Mouse (Mus musculus) left cerebral cortex, postnatal 14 days (tissue): ENCODE results near the gene Olfr910. TPM values are rescaled to one million over a fixed set of nuclear protein-coding genes. Genes with fewer than 3 reads are reported as not detected.

Source experiments
- DNase-seq, 2 experiments: peaks; one replicate each; pipeline ENCODE4 v3.0.0; 2021 to 2022; ENCODE audit warnings: low spot score in 2 of 2, mixed read lengths in 1 of 2
- intact Hi-C: fragments of 180-260 bp; cut with DNase I; formaldehyde crosslinking; loops from one replicate; pipeline ENCODE4 v1.15.1; 2025
- long read RNA-seq, 2 experiments: library from polyadenylated mRNA; stranded (forward); transcript quantifications; one replicate each; pipeline ENCODE4 v2.0.0; 2021
- total RNA-seq, 2 experiments: library from RNA; stranded (reverse); gene quantifications; 2 replicates each; pipeline ENCODE4 v1.2.3; 2021

The Olfr910 gene
- not detected for total RNA-seq
- long read RNA-seq, experiment 1 = 0 reads
- long read RNA-seq, experiment 2 = 0 reads

GRCm38 (mm10) chr9:38537549-38537948 lies at the start of gene Olfr910:
Gene Olfr910 (plus strand): TSS chr9:38537849.
- intact Hi-C loops = no loop called here
- DNase-seq = no peak

- intact Hi-C loops = no loop called here
- no peak for DNase-seq
Observed at GRCm38 (mm10) chr9:38495501-38495900, 42.1 kb upstream of the Olfr910 start, which contains the start of gene Olfr907. Gene Olfr907 (plus strand): TSS chr9:38495801.

DNA sequence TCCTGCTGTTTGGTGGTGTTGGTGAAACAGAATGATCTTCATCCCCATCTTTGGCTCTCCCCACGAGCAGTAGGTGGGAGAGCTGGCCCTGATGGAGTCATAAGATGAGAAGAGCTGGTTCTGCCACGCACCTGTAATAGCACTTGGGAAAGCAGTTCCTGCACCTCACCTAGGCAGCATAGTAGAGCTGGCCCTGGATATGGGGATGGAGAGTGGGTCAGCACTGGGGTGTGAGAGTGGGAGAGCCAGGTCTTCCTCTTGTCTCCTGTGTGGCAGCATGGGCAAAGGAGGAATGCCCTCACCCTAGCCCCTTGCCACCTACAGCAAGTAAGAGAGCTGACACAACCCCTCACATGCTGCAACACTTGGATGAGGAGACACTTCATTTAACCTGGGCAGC lies 25.3 kb upstream of the Olfr910 start:
- DNase-seq = no peak
- intact Hi-C loops = no loop called here

GRCm38 (mm10) chr9:38521280-38521679 lies 16.4 kb upstream of the Olfr910 start, which contains the start of gene Olfr911-ps1:
Gene Olfr911-ps1 (plus strand): TSS chr9:38521580.
- no peak for DNase-seq
- intact Hi-C loops = no loop called here

DNA sequence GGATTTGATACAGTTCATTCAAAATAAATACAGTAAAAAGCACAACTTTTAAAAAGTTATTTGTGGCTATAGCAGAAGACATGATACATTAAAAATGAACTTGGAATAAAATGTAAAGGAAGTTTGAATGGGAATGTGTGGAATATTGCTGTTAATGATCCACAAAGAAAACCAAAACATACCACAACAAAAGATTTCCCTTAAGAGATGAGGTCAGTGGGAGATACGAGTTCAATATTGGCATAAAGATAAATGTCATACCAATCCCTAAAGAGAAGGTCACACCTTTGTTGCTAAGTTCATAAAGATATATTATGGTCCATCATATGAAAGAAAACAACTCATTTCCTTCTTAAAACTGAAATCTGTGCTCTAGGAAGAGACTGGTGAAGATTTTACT lies 42.2 kb downstream of the Olfr910 start, which contains the start of gene Olfr912:
TSS of gene Olfr912 (plus strand) at position 301 of the 400 bp plus-strand sequence.
- intact Hi-C loops = no loop called here

More for the DNA sequence above, 42.2 kb downstream of the Olfr910 start, which contains the start of gene Olfr912:
- no peak for DNase-seq

Other genes starting within 250 kb of the Olfr910 start
- not detected for gene Olfr896-ps1, start 246.7 kb upstream of the Olfr910 start, total RNA-seq
- under 1 TPM in 1 of 2 experiments, not detected in 1; 0.04 TPM for gene Olfr25, start 208.8 kb upstream of the Olfr910 start, total RNA-seq
- not detected for gene Olfr898, start 189.4 kb upstream of the Olfr910 start, total RNA-seq
- gene Olfr250, start 171.0 kb upstream of the Olfr910 start, total RNA-seq = not detected
- gene Olfr251, start 160.8 kb upstream of the Olfr910 start, total RNA-seq = not detected
- gene Olfr147, start 136.2 kb upstream of the Olfr910 start, total RNA-seq = not detected
- not detected for gene Olfr901, start 108.4 kb upstream of the Olfr910 start, total RNA-seq
- not detected for gene Olfr902, start 90.2 kb upstream of the Olfr910 start, total RNA-seq
- not detected for gene Olfr904, start 74.7 kb upstream of the Olfr910 start, total RNA-seq
- gene Olfr905, start 66.7 kb upstream of the Olfr910 start, total RNA-seq = not detected
- gene Olfr906, start 50.8 kb upstream of the Olfr910 start, total RNA-seq = not detected
- gene Olfr907, start 42.0 kb upstream of the Olfr910 start, total RNA-seq = not detected
- not detected for gene Olfr911-ps1, start 16.3 kb upstream of the Olfr910 start, total RNA-seq
- not detected for gene Olfr912, start 42.3 kb downstream of the Olfr910 start, total RNA-seq
- not detected for gene Olfr913, start 54.9 kb downstream of the Olfr910 start, total RNA-seq
- not detected for gene Olfr914, start 67.3 kb downstream of the Olfr910 start, total RNA-seq
- gene Olfr916, start 122.0 kb downstream of the Olfr910 start, total RNA-seq = not detected
- not detected for gene Olfr917, start 128.0 kb downstream of the Olfr910 start, total RNA-seq
- gene Olfr918, start 136.8 kb downstream of the Olfr910 start, total RNA-seq = not detected
- gene Olfr919, start 165.8 kb downstream of the Olfr910 start, total RNA-seq = not detected
- 1 to 10 TPM; 6.5 to 8.3 TPM for gene Vwa5a, start 180.4 kb downstream of the Olfr910 start, total RNA-seq
- under 1 TPM in 1 of 2 experiments, not detected in 1; 0.09 TPM for gene Olfr920, start 214.4 kb downstream of the Olfr910 start, total RNA-seq
- gene Olfr921, start 235.2 kb downstream of the Olfr910 start, total RNA-seq = not detected